Mouse (Mus musculus): ENCODE data around the gene 2010003K11Rik. TPM values are rescaled to one million over a fixed set of nuclear protein-coding genes. Genes with fewer than 3 reads are reported as not detected.

2010003K11Rik gene
- not detected in 4 replicates for total RNA-seq (2023)

DNA sequence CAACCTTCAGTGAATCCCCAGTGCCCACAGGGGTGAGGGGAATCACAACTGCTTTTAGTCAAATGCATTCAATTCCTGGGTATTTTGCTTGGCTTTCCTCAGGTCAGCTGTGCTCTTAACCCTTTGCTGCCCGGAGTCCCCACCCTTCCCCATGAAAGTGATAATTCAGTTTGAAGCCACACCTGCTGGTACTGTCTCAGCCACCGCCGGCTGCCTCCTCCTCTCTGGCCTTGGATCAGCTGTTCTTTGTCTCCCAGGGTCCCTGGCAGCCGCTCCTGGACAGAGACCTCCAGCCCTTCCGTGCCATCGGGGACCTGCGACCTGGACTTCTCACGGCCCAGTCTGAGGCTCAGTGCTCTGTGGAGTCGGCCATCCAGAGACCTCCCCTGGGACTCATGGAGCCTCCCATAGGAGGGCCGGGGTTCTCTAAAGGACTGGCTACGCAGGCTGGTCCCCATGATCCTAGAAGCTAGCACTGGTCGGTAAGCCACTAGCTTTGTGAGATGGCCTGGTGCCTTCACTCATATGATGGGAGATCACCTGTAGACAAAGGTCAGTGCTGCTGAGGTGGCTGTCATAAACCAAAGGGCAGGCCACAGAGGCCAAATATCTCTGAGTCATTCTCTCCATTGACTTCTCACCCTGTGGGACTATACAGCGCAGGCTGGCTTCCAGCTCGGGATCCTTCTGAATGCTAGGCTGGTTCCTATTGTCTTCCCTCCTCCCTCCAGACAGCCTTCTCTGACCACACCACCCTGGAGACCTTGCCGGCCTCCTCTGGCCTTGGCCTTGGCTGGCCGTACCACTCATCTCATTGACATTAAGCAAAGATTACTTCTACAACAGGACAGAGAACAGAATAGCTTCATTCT is at the start of gene 2010003K11Rik:
TSS of gene 2010003K11Rik (minus strand) at position 522 of the 872 bp plus-strand sequence.

DNA sequence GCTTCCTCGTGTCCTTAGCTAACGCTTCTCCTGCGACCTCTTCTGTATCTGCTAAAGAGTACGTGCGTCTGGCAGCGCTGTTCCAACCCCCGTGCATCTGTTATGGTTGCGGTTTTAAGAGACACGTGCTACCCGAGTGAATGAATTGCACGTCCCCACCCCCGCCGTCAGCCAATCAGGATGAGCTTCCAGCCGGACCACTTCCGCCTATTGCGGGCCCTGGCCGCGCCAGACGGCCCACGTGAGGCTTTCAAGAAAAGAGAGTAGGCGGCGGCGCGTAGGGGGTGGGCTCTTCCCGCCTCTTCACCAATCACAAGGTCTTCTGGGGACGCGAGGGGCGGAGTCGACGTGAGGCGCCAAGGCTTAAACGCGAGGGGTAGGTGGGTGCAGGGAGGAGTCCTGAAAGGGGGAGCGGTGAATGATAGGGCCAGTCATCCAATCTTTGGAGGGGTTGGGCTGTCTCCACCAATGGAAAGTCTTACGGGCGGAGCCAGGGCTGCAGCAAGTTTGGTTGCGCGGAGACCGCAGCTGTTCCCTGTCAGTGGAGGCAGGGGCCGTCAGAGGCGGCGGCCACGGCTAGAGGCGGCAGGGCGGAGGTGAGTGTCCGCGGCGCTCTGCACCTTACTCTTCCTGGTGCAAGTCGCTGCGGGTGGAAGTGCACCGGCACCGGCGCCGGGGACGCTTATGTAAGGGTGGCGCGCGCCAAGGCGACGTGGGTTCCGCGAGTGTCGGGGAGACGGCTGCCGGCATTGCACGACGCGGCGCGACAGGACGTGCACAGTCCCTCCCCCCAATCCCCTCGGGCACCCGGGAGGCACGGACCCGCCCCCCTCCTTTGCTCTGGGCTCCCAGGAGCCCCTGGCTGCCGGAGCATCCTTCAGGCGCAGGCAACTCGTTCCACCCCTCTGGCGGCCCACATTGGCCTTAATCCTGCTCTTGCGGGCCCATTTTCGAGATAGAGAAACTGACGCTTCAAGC is 11.9 kb upstream of the 2010003K11Rik start, which contains the start of gene Pcx:
TSS of gene Pcx (plus strand) at position 487 of the 978 bp plus-strand sequence.

DNA sequence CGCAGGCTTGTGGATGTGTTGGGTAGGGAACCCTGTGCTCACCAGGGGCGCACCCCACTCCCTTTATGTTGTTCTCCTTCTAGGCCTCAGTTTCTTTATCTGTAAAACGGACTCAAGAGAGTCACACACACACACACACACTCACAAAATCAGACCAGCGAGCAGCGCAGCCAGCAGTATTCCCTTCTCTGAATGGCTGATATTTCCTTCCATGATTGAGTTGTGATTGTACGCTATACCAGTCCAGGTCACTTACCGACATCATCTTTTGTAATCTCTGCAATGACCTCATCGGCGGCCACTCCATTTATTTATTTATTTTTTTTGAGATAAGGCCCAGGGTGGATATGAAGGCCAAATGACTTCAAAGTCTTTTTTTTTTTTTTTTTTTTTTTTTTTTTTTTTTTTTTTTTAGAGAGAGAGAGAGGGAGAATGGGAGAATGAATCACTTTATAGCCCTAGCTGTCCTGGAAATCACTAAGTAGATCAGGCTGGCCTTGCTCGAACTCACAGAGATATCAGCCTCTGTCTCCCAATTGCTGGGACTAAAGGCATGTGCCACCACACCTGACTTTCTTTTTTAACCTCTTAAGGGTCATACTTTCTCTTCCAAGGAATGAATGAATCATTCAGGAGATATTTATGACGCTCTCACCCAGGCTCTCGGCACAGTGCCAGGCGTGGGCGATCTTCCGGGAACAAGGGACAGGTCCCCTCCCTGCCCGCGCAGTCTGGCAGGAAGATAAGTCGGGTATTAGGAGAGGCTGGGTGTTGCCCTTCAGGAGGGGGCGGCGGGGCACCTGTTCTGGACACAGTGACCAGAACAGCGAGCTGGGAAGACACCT is 20.8 kb downstream of the 2010003K11Rik start, which contains the start of gene Syt12:
TSS of gene Syt12 (minus strand) at position 103 of the 845 bp plus-strand sequence.

Other genes starting within 250 kb of the 2010003K11Rik start
- gene Ssh3, start 229.4 kb downstream of the 2010003K11Rik start, total RNA-seq (2023), result 26.5 to 33.7 TPM (median 27.9 TPM) in 4 replicates
- 26.4 to 33.1 TPM (median 28.4 TPM) in 4 replicates for gene Ankrd13d, start 215.4 kb downstream of the 2010003K11Rik start, total RNA-seq (2023)
- gene Grk2, start 192.4 kb downstream of the 2010003K11Rik start, total RNA-seq (2023), result 529 to 561 TPM (median 549 TPM) in 4 replicates
- gene Kdm2a, start 100.3 kb downstream of the 2010003K11Rik start, total RNA-seq (2023), result 224 to 243 TPM (median 232 TPM) in 4 replicates
- gene Rhod, start 59.2 kb downstream of the 2010003K11Rik start, total RNA-seq (2023), result 0.81 to 1.6 TPM (median 1.6 TPM) in 3 of 4 replicates, not detected in the other
- gene Syt12, start 21.1 kb downstream of the 2010003K11Rik start, total RNA-seq (2023), result not detected in 4 replicates
- 2.4 to 4.6 TPM (median 3.8 TPM) in 4 replicates for gene Pcx, start 11.9 kb upstream of the 2010003K11Rik start, total RNA-seq (2023)
- gene Lrfn4, start 117.1 kb upstream of the 2010003K11Rik start, total RNA-seq (2023), result 0.30 to 0.46 TPM (median 0.32 TPM) in 4 replicates
- gene Rce1, start 127.1 kb upstream of the 2010003K11Rik start, total RNA-seq (2023), result 47.0 to 56.9 TPM (median 51.6 TPM) in 4 replicates
- gene Gm960, start 200.1 kb upstream of the 2010003K11Rik start, total RNA-seq (2023), result not detected in 4 replicates
- gene Sptbn2, start 212.6 kb upstream of the 2010003K11Rik start, total RNA-seq (2023), result not detected in 4 replicates

All from B cell, adult 62 days (primary cell).